Mouse (Mus musculus): Measurements from ENCODE around the gene Armcx4.

GRCm38 (mm10) chrX:134716863-134717262, 30.5 kb downstream of the Armcx4 start:
- TF ChIP-seq GATA1 (IDR thresholded peaks at IDR 0.05; ENCODE audit: borderline replicate concordance, low read length), result no peak
- no peak for TF ChIP-seq FLI1 (IDR thresholded peaks at IDR 0.05; ENCODE audit: low read length)
